Mouse (Mus musculus): ENCODE results near the gene Kmt2c.

Gene Kmt2c

DNA sequence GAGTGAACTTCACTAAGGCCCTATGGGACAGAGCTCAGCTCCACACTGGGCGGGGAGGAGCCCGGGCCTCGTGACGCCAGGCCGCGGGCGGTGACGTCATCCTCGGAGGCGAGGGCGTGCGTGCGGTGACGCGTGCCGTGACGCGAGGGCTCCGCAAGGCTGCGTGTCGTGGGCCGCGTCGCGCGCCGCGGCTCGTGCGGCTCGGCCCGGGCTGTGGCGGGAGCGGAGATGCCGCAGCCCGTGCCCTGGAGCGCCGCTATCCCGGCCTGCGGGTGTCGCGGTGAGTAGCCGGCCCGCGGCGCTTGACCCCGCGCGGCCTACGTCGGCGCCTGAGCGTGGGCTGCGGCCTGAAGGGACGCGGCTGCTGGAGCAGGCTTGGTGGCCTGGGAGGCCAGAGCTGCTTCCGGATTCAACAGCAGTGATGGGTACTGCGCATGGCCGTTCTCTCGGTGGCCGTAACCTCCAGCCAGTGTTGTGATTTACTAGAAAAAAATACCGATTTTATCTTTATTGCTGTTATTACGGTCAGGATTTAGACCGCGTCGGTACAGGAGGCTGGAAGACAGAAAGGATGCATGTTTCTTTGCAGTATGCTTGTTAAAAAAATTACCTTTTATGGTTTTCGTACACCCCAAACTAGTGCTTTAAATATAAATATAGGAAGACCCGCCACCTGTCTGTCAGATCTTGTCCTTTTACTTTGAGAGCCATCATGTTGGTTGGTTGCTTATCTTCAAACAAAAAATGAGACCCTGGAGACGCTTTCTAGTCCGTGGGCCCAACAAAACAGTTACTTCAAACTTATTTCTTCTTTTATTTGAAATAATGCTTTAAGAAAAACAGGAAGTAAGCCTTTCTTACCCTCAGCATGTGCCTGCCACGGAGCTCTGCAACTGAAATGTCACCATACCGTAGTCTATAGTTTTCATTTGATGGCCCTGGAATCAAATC, 275.6 kb downstream of the Kmt2c start, which contains the start of gene E130116L18Rik:
Gene E130116L18Rik (minus strand): TSS at position 402 of the 951 bp plus-strand sequence.
- peak; percentile 85 for DNase-seq (ENCODE audit: low spot score)
